Mouse (Mus musculus) granulocyte monocyte progenitor cell, adult 5-6 weeks (primary cell): Measurements from ENCODE around the gene Anxa8. TPM values are rescaled to one million over a fixed set of nuclear protein-coding genes. Genes with fewer than 3 reads are reported as not detected.

Source experiments
- ATAC-seq: replicated peaks from 2 replicates; pipeline ENCODE4 v1.8.0; 2016; ENCODE audit warnings: mild to moderate bottlenecking, moderate TSS enrichment, inconsistent platforms; ENCODE audit not compliant: poor library complexity, severe bottlenecking
- total RNA-seq, 2 experiments: library from RNA; stranded (forward) in 1 of 2; stranded (reverse) in 1 of 2; fragments of 200-712, 200-1000 nt in 1 of 2; fragments of >200 nt in 1 of 2; fragmentation: Nextera tagmentation in 1 of 2; gene quantifications; 2 replicates each; pipeline ENCODE4 v1.2.3; 2014 to 2017

Anxa8 gene
- total RNA-seq (2014; fragmentation: Nextera tagmentation) (not detected in 2 replicates), total RNA-seq (2017) (not detected in 2 replicates)

GRCm38 (mm10) chr14:34085731-34086130 lies at the start of gene Anxa8:
Gene Anxa8, plus strand, starts transcription at chr14:34085981.
- ATAC-seq = no peak

GRCm38 (mm10) chr14:34041241-34041640 lies 44.5 kb upstream of the Anxa8 start:
- ATAC-seq = no peak

GRCm38 (mm10) chr14:34043341-34043740 lies 42.4 kb upstream of the Anxa8 start:
- no peak for ATAC-seq

- ATAC-seq = no peak
Measured at GRCm38 (mm10) chr14:34050101-34050779, 35.5 kb upstream of the Anxa8 start.

DNA sequence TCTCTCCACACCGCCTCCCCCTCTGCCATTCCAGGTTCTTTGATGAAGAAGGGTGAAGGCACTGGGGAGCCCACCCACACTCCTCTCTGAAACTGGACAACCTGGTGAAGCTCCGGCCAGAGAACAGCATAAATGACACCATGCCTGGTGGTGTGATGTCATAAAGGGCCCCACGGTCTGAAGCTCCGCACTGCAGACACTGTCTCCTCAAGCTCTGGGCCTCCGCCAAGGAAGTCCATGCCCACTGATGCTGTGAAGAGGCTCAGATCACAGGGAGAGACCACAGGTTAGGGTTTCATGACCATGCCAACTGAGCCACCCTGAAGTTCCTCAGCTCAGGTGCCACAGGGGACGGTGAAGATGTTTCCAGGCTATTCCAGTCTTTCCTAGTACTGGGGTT lies 33.3 kb upstream of the Anxa8 start, which contains the start of gene Antxrl:
Antxrl (plus strand) TSS at position 192 of the 400 bp plus-strand sequence.
- no peak for ATAC-seq

- ATAC-seq = no peak
Measured at GRCm38 (mm10) chr14:34071665-34072064, 14.1 kb upstream of the Anxa8 start.

GRCm38 (mm10) chr14:34075346-34075745 lies 10.4 kb upstream of the Anxa8 start:
- no peak for ATAC-seq

DNA sequence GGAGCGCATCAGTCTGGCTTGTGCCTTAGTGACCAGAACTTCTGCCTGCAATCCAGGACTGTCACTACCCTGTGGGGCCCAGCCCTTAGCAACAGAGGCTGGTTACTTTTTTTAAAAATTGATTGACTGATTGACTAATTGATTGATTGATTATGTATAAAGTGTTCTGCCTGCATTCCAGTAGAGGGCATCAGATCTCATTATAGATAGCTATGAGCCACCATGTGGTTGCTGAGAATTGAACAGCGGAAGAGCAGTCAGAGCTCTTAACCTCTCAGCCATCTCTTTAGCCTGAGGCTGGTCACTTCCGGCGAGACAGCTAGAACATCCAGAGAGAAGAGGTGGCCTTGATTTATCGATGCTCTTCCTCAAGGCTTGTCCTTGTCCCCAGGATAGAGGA lies 8.6 kb upstream of the Anxa8 start:
- ATAC-seq = no peak

- no peak for ATAC-seq
Measured at GRCm38 (mm10) chr14:34078293-34078692, 7.5 kb upstream of the Anxa8 start.

- peak; percentile 91 for ATAC-seq
Measured at GRCm38 (mm10) chr14:34080321-34080997, 5.3 kb upstream of the Anxa8 start.

GRCm38 (mm10) chr14:34086806-34087205 lies 1.0 kb downstream of the Anxa8 start:
- no peak for ATAC-seq

- ATAC-seq = no peak
Measured at GRCm38 (mm10) chr14:34087856-34088398, 2.1 kb downstream of the Anxa8 start.

- no peak for ATAC-seq
Measured at GRCm38 (mm10) chr14:34089796-34090195, 4.0 kb downstream of the Anxa8 start.

DNA sequence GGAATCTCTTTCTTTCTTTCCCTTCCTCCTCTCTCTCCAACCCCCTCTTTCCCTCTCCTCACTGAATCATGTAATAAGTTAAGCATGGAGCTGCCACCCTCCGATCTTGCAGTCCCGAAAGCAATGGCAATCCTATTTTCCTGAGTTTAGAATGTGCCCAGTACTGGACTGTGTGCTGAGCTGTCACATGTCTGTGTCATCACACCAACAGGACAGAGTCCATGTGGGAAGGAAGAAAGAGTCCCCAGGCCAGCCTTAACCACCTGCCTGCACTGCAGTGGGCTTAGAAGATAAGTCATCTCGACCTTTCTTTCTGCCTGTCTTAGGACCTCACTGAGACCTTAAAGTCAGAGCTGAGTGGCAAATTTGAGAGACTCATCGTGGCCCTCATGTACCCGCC lies 5.7 kb downstream of the Anxa8 start:
- no peak for ATAC-seq

GRCm38 (mm10) chr14:34092856-34093255 lies 7.1 kb downstream of the Anxa8 start:
- ATAC-seq = no peak

DNA sequence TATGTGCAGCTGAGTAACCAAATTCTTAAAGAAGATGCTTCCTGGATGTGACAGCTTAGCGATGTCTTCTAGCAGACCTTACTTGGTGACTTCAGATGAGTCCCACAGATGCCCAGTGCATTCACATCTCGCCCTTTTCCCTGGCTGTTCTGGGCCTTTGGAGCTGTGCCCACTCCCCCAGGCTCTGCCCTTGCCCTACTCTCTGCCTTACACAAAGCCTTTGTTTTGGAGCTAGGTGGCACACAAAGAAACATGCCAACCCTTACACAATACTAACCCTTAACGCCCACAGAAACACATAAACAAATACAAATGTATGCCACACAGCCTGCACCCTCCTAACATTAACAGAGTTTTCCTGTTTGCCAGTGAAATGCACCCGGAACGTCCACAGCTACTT lies 10.4 kb downstream of the Anxa8 start:
- ATAC-seq = no peak

DNA sequence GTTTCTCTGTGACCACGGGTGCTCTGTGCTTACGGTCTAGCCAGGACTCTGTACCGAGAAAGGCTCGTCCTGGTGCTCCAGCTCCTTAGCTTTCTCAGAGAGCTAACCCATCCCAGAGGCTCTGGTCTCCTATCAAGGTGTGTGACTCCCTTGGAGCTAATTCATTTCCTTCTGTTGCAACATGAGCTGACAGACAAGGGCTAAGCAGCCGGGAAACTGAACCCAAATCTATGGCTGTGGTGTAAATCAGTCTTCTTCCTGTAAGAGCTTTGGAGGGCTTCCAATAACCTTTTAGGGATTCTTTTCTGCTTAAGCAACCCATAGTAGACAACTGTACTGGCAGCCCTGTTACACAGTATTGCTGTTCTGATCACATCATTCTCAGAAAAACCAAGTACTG lies 16.8 kb downstream of the Anxa8 start, which contains the start of gene A630023A22Rik:
A630023A22Rik (minus strand) TSS at position 154 of the 400 bp plus-strand sequence.
- no peak for ATAC-seq

DNA sequence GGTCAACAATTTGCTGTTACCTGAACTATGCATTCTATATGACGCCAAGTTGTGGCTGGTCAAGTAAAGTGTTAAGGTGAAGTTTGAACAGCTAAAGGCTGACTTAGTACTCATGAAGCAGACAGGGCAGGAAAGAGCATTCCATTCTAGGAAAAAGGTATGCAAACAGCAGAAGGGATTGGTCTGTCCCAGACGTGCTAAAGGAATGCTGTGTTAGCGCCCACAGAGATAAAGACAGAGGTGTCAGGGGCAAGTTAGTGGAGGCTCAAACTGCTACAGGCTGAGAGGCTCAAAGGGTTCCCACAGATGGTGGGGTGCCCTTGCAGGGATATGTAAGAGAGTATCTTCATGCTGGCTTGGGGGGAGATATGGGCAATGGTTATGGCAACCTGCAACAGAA lies 18.1 kb downstream of the Anxa8 start:
- ATAC-seq = no peak

DNA sequence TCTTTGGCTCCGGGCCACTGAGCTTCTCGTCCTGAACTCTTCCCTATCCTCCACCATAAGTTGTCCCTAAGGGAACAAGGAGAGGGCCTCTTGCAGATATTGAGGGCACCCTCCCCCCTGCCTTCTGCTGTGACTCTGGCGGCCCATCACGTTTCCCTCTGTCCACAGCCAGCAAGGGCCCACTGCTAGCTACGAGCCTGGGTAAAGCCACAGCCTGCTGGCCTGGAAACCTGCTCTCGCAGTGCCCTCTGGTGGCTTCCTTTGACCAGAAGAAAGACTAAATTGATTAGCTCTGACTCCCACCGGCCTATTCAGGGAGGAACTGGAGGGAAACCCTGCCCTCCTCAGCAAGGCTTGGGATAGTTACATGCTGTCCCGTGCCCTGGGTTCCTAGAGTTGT lies 19.1 kb downstream of the Anxa8 start:
- peak; percentile 54 for ATAC-seq

- peak; percentile 76 for ATAC-seq
Measured at GRCm38 (mm10) chr14:34106389-34107062, 20.7 kb downstream of the Anxa8 start.

DNA sequence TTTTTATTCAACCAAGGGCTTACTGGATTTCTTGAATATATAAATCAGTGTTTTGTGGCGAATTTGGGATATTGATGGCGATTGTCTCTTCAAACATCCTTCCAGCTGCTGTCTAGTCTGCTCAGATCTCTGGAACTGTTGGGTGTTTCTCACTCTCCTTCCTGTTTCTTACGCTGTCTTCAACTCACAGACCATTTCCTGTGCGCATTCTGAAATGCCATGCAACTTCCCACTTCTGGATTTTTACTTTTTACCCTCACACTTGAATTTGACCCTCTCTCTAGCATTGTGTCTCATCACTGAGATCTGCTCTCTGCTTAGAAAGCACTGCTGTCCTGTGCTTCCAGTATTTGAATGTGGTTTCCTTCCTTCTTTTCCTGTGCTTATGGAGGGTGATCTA lies 21.8 kb downstream of the Anxa8 start:
- peak; percentile 52 for ATAC-seq
